Mouse (Mus musculus): ENCODE measurements around the gene 2410004B18Rik. TPM values are rescaled to one million over a fixed set of nuclear protein-coding genes. Genes with fewer than 3 reads are reported as not detected.
"Not testable (repeated sequence)": the region's sequence is repeated elsewhere in the genome, so short reads cannot be mapped to it uniquely, and the experiment has no call there.

2410004B18Rik gene
- total RNA-seq, 1 experiment from 2014 or later: 23.7 TPM

- not testable (repeated sequence) for DNase-seq
Observed at GRCm38 (mm10) chr3:145965583-145965982, 27.8 kb downstream of the 2410004B18Rik start.

GRCm38 (mm10) chr3:145966806-145967205 lies 29.0 kb downstream of the 2410004B18Rik start:
- no peak for DNase-seq

- no peak for DNase-seq
Observed at GRCm38 (mm10) chr3:145969031-145969501, 31.3 kb downstream of the 2410004B18Rik start.

GRCm38 (mm10) chr3:145971501-145971900 lies 33.7 kb downstream of the 2410004B18Rik start:
- DNase-seq: no peak

GRCm38 (mm10) chr3:145974986-145975385 lies 37.2 kb downstream of the 2410004B18Rik start:
- DNase-seq: no peak

GRCm38 (mm10) chr3:145985333-145985925 lies 47.6 kb downstream of the 2410004B18Rik start:
- no peak for DNase-seq

GRCm38 (mm10) chr3:145986317-145987001 lies 48.6 kb downstream of the 2410004B18Rik start:
- no peak for DNase-seq

GRCm38 (mm10) chr3:145987268-145987969 lies 49.6 kb downstream of the 2410004B18Rik start, which contains the start of gene Syde2:
Syde2 (plus strand) TSS chr3:145987870.
- DNase-seq: peak; percentile 82

- DNase-seq: peak; percentile 87
Observed at GRCm38 (mm10) chr3:145987970-145988683, 50.3 kb downstream of the 2410004B18Rik start.

GRCm38 (mm10) chr3:145988684-145989575 lies 51.1 kb downstream of the 2410004B18Rik start:
- DNase-seq: no peak

- no peak for DNase-seq
Observed at GRCm38 (mm10) chr3:145989576-145990081, 51.8 kb downstream of the 2410004B18Rik start.

- no peak for DNase-seq
Observed at GRCm38 (mm10) chr3:145991130-145991529, 53.3 kb downstream of the 2410004B18Rik start.

- DNase-seq: no peak
Observed at GRCm38 (mm10) chr3:145991976-145992730, 54.3 kb downstream of the 2410004B18Rik start.

GRCm38 (mm10) chr3:145992796-145993195 lies 55.0 kb downstream of the 2410004B18Rik start:
- peak; percentile 17 for DNase-seq

GRCm38 (mm10) chr3:145993481-145994201 lies 55.8 kb downstream of the 2410004B18Rik start:
- no peak for DNase-seq
